Mouse (Mus musculus): ENCODE measurements at regions not wholly inside any gene's neighbourhood (a gene's known extent, or its start where the extent isn't known, plus 50 kb on each side); places are given as distances from the start of the nearest gene placed in this dataset.

DNA sequence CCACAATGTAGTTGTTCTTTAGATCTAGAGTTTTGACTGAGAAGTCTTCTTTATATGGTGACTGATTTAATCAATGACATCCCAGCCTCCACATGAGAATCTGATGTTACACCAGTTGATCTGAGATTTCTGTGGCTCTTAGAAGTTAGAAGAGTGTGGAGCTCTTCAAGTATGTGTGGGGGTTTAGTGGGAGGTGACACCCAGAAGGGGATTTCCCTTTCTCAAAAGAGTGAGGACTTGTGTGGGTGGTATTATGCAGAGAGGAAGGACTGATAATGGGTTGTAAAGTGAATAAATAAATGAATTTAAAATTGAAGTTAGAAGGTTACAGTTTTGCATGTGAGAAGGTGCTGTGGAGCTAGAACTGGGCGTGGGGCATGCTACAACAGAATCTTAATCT lies 439.7 kb upstream of the 4930452B06Rik start:
- TF ChIP-seq EP300 (IDR thresholded peaks at IDR 0.05; ENCODE audit: low read depth) (no peak), CTCF (IDR thresholded peaks at IDR 0.05; ENCODE audit: low read depth) (no peak)
